Mouse (Mus musculus) liver, embryonic 14.5 days (tissue): ENCODE data around the gene Clstn3.

Source experiments
- CTCF ChIP-seq: IDR thresholded peaks from 2 replicates; pipeline ENCODE4 v1.5.1; 2016; ENCODE audit warnings: antibody characterized with exemption, low read depth, control low read depth
- EP300 ChIP-seq: IDR thresholded peaks from 2 replicates; pipeline ENCODE4 v1.6.1; 2016; ENCODE audit warnings: antibody characterized with exemption, low read depth

- TF ChIP-seq CTCF (no peak), EP300 (no peak)
These were observed 57.4 kb downstream of the Clstn3 start for GRCm38 (mm10) chr6:124407180-124407579.
